Mouse (Mus musculus) bone marrow macrophage, adult 2 months (primary cell): ENCODE measurements at regions not wholly inside any gene's neighbourhood (a gene's known extent, or its start where the extent isn't known, plus 50 kb on each side); places are given as distances from the start of the nearest gene placed in this dataset.

Source experiments
- CTCF ChIP-seq: IDR thresholded peaks from 2 replicates; pipeline ENCODE4 v1.5.1; 2012; ENCODE audit warnings: low read depth, mild to moderate bottlenecking, low read length, moderate library complexity
- POLR2A ChIP-seq: IDR thresholded peaks from 2 replicates; pipeline ENCODE4 v1.6.1; 2012; ENCODE audit warnings: mild to moderate bottlenecking, low read depth, low read length, borderline replicate concordance

DNA sequence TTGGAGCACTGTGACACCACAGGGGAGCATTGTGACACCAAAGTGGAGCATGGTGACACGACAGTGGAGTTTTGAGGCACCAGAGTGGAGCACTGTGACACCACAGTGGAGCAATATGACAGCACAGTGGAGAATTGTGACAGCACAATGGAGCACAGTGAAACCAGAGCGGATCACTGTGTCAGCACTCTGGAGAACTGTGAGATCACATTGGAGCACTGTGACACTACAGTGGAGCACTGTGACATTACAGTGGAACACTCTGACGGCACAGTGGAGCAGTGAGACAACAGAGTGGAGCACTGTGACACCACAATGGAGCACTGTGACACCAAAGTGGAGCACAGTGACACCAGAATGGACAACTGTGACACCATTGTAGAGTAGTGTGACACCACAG, 103.2 kb upstream of the Vmn1r2 start:
- TF ChIP-seq POLR2A (no peak), CTCF (no peak)
